Mouse (Mus musculus) gastrocnemius, adult 18-20 months (tissue): ENCODE results near the gene Armh1. TPM values are rescaled to one million over a fixed set of nuclear protein-coding genes. Genes with fewer than 3 reads are reported as not detected.

Source experiments
- DNase-seq: peaks from one replicate; pipeline ENCODE4 v3.0.0; 2021; ENCODE audit warnings: low spot score
- long read RNA-seq, 2 experiments: library from polyadenylated mRNA; stranded (forward); transcript quantifications; one replicate each; pipeline ENCODE4 v2.0.0; 2021
- total RNA-seq, 2 experiments: library from RNA; stranded (reverse); gene quantifications; 2 replicates each; pipeline ENCODE4 v1.2.3; 2021

The Armh1 gene
- total RNA-seq: not detected
- long read RNA-seq, experiment 1: 0 reads
- long read RNA-seq, experiment 2: 0 reads

DNA sequence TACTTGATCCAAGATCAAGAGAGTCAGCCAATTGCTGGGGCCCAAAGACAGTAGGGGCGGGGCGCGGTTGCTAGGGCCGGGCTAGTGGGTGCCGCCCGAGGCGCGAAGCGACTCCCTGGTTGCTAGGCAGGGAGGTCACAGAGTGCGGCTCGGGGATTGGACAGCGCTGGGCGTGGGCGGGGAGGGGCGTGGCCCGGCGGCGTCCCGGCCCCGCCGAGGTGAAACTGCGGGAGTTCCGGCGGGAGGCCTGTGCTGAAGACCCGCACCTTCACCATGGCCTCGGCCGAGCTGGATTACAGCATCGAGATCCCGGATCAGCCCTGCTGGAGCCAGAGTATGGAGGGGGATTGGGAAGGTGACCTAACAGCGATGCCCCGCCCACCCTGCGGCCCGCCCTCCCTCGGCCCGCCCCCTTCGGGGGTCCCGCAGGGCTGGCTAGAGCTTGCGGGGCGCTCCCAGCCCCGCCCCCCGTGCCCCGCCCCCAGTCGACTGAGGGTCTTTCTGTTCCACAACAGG lies at the start of gene Armh1, which contains the start of gene Tmem53:
Gene Armh1, minus strand, starts transcription at position 325 of the 516 bp plus-strand sequence.
Gene Tmem53, plus strand, starts transcription at position 151 of the 516 bp plus-strand sequence.
- peak; percentile 88 for DNase-seq

DNA sequence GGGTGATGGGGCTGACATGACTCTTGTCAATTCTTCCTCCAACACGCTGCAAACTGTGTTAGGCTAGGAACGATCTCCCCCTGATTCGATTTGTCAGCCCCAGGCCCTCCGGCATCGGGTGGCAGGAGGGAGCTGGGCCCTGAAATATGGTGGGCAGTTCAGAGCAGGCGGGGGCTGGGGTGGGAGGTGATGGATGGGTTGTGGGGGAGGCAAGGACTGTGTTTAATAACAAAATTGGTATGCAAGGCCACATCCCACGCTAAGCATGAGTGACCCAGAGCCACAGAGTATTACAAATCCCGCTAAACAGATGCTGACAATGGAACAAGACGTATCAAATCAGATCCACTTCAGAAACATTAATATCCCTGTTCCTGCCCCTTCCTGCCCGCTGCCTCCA lies 48.0 kb upstream of the Armh1 start:
- DNase-seq: no peak

DNA sequence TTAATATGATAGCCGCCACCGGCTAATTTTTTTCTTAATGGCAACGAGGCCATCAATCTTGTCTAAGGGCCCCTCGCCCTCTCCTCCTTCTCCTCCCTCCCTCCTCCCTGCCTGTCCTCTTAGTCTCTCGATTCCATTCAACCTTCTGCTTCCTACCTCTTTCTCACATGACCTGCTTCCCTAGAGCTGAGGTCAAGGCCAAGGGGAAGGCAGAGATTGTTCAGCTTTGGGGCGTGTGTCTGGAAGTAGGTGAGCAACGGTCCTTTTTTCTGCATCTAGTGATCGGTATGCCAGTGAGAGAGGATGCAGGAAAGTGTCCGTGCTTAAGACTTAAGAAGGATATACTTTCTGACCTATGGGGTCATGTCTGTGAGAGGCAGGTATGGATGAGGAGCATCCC lies 45.9 kb upstream of the Armh1 start:
- no peak for DNase-seq

GRCm38 (mm10) chr4:117296849-117297593 lies 45.1 kb upstream of the Armh1 start:
- DNase-seq: no peak

- no peak for DNase-seq
Observed at GRCm38 (mm10) chr4:117291696-117292095, 39.8 kb upstream of the Armh1 start.

DNA sequence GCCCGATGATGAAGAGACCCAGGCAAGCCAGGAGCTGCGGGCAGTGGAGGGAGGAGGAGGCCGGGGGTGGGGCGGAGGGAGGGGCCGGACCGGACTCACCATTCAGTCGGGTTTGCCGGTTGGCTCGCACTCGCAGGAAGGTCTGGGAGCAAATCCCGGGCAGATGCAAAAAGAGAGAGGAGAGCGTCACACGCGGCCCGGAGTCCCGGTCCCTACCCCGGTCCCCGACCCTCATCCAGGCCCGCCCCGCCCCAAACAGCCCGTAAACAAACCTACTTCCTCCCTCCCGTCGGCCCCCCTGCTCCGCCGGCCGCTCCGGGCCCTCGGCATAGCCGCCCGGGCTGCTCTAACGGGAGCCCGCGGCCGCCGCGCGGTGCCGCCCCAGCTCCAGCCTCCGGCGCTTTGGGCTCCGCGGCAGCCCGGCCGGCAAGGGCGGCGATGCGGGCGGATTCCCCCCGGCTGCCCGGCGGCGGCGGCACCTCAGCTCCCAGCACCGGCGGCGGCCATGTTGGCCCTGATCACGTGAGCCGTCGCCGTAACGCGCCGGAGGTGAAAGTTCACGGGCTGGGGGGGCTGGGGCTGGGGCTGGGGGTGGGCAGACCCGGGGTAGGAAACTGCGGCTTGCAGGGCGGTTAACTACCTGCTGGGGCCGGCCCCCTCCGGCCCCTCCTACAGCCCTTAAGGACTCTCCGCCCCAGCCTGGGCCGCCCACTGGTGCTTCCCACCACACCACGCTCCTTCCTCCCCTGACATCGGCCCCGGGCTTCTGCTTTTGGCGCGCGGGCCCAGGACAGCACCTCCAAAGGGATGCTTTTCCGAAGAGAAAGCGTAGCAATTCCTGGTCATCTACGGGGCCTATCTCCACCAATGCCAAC lies 37.2 kb upstream of the Armh1 start:
- DNase-seq: peak; percentile 68

DNA sequence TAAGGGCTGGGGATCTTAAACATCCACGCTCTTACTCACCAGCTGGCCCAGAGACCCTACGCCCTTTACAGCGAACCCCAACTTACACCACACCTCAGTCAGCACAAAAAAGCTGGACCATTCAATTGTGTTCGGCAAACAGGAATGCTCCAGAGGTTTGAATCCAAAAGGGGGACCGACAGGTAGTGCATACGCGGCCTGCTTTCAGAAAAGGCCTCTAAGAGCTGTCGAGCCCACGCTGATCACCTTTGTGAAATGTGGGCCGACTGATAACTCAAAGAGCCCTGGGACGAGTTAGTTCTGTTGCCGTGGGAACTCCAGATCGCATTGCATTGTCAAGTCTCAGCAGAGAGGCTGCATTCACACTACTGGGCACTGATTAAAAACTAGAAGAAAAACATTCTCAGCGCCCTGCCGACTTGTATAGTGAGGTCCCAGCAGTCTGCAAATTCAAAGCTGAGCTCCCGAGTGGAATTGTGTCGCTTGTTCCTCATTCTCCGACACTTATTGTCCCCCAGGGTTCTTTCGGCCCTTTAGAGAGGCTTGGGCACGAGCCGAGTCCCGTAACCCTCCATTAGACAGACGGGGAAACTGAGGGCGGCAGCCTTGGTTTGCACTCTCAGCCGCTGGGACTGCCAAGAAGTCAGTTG lies 36.5 kb upstream of the Armh1 start:
- no peak for DNase-seq

DNA sequence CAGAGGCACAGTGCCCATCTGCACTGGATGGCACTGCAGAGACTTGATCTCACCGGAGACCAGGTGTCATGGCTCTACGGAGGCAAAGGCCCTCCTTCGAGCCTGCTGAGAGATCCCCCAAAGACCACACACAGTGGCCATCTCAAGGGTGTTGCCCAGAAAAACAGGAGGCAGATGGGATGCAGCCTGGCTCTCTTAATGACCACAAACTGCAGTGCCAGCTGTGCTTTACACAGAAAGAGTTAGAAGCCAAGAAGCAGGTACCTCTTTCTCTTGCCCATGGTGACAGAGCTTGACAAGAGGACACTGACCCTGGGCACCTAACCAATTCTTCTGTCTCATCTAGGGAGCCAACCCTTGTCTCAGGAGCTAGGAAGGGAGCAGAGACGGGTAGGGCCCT lies 32.4 kb upstream of the Armh1 start:
- DNase-seq: no peak

DNA sequence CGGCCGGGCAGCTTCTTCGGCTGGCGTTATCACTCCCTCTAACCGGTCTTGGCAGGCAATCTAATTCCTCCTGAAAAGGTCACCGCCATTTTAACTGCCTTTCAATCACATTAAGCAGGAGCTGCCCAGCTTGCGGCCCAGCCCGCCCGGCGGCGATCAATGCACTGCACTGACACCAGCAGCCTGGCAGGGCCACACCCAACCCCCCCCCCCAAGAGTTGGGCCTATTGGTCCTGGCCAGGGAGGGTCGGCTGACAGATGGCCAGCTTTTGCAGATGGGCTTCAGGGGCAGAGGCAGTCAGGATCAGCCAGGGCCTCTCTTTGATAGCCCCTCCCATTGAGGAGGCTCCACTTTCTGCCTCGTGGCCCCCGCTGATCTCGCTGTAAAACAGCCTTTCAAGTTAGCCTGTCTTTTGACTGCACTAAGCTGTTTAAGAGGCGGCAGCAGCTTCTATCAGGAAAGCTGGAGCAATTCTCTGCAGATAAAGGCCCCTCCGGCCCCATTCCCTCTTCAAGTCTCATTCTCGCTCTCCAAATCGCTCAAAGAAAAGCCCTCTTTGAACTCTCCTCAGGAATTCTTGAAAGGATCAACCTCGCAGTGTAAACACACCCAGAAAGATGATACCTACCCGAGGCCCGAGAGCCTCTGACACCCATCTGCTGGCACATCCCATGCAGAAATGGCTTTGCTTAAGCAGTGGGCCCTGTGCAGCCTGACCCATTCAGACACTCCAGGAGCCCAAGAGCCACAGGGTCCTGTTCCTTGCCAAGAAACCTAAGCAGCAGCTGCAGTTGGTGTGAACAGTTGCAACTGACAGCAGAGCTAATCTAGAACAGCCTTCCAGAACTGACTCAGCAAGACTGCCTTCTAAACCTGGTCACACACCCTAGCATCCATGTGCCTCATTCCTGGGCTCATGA lies 31.6 kb upstream of the Armh1 start:
- peak; percentile 64 for DNase-seq

DNA sequence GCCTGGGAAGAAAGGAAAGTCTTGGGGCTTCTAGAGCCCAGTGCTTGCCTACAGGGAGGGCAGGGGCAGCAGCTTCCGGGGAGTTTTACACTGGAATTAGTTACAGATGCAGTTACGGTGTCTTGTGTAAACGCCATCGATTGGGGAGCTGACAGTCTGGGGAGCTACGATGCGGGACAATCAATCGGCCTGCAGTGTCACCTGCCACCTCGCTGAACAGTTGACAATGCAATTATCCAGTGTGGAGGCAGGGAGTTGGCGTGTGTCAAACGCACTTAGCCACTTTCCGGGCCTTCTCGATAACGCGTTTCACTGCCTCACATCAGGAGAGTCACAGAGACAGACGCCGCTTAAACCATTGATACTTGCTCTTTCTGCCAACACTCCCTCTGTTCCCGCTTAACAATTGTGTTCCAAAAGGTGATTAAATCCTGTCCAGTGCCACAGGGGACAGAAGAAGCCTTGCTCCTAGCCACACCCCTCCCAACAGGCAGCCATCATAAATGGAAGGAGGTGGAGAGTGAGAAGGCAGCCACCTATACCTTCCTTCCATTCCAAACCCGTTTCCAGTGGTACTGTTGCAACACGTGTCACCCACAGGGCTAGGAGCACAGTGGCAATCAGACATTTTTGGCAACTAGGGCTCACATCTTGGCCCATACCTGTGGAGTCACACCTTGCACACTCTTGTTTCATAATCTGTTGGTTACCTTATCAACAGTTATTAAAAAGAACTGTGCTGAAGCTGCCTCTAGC lies 29.3 kb upstream of the Armh1 start:
- DNase-seq: no peak

DNA sequence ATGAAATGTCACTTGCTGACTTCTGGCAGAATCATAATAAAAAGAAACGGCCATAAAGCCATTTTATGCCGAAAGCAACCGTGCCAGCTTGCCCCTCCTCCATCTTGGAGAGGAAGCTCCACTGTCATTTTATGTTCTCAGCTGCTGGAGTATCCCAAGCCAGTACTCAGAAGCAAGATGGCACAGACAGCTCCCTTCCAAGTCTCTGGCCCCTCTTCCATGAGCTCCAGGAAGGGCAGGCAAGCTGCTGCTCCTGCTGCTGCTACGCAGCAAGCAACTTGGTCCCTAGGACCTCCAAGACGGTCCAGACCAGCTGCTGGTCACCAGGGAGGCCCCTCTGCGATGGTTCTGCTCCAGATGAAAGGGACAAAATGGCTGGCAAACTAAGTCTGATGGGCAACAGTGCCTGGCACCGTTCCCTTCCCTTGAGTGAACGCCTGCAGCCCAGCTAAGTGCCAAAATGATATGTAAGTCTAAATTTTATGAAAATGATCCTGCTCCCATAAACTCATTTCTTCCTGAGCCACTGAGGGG lies 28.5 kb upstream of the Armh1 start:
- no peak for DNase-seq

DNA sequence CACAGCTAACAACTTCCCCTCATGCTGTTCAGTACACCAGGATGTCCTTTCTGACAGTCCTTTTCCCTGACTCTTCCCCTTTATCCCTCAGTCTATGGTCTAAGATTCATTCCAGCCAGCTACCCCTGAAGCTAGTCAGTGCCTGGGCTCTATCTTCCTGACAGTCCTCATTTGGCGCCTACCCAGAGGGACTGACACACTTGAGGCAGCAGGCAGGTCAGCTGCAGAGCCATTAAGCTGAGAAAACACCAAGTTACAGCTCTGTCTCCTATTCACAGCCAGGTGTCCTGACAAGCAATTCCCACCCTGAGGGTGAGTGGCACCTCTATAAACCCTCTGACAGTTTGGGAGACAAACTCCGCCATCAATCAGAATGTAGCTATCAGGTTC lies 27.3 kb upstream of the Armh1 start:
- DNase-seq: no peak

DNA sequence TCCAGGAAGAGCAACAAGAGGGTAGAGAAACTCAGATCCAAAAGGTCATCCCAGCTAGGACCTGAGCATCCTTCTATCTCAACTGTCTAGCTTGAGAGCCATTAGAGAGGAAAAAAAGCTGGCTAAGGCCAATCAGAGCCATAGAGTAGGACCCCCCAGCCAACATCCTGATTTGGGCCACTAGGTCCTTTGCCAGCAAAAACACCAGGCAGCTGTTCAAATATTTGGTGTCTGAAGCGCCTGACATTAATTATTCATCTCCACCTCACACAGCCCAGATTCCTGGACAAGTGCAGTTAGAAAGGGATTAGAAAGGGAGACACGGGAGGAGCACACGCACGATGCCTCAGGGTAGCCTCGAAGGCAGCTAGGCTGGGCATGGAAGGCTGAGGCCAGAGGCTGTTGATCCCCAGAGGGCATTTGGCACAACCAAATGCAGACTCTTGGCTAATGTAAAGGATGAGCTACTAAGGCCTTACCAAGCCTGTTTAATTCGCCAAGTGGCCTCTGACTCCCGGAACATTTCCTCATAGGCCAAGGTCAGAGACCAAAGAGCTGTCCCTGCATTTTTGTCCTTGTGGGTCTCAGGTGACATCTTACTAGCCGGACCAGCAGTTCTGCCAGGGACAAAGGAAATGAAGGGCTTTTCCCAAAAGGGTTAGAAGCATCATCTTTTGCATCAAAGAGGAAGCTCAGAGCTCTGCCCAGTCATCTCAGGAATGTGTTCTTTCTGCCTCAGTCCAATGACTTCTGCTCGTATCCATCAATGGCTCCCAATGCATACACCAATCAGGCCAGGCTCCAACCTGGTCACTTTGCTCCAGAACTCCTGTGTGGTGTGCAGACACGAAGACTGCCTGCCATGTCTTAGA lies 26.7 kb upstream of the Armh1 start:
- no peak for DNase-seq

DNA sequence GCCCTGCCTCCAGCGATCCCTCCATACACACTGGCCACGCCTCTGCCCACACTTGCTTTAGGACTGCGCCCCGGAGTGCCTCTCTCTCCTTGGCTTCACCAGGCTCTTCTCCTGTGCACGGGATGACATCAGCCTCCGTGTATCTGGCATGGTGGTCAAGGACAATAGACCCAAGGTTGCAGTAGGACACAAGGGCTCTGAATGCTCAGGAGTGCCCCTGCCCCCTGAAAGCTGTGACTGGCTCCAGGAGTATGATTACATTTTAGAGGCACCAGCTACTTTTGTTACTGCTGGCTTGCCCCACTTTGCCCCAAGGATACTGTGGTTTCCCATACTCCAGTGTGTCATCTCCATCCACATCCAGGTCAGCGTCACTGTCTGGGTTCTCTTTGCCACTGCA lies 25.8 kb upstream of the Armh1 start:
- no peak for DNase-seq

DNA sequence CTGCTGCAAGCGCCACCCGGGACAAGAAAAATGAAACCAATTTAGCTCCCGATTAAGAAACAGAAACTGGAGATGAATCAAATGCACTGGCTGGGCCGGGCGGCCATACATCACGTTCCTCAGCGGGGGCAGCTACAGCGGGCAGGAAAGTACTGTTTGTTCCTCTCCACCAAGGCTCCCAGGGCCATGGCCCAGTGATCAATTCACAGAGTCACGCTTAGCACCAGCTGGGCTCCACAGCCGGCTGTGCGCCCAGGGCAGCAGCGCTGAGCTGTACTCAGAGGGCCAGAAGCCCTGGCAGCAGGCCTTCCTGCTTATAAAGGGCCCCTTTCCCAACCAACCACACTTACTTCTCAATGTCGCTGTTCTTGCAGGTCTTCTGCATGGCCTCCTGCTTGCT lies 25.1 kb upstream of the Armh1 start:
- peak; percentile 56 for DNase-seq

GRCm38 (mm10) chr4:117276281-117276711 lies 24.4 kb upstream of the Armh1 start:
- no peak for DNase-seq

DNA sequence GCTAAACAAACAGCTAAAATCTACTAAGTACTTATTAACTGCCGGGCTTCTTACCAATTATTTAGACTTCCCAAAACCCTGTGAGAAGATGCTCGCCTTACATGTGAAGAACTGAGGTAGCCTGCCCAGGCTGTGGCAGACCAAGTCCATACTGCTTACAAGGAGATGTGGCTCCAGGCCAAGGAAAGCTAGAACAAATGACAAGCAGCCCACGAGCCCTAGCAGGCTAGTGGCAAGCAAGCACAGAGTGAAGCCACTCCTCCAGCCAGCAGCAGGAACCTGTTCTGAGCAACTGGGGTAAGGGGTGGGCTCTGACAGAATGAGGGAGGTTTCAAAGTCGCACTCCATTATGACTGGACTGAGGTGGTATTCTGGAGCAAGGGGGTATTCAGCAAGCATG lies 22.8 kb upstream of the Armh1 start:
- DNase-seq: no peak

DNA sequence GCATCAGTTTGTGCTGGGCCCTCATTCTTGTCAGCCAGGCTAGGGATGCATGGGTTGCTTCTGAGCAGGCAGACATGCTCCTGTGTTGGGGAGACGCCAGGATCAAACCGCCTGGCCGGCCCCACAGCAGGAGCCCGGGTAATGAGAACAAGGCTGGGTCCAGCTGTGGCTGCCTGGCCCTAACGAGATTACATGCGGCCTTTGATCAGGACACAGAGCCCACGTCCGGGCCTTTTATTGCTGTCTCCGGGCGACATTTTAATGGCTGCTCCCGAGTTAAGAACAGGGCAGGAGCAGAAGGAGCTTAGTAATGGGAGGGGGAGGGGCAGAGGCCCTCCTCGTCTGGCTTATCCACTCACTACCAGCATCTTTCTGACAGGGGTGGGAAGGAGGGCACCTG lies 20.5 kb upstream of the Armh1 start:
- no peak for DNase-seq

GRCm38 (mm10) chr4:117270278-117270677 lies 18.4 kb upstream of the Armh1 start:
- DNase-seq: peak; percentile 75
